Mouse (Mus musculus) testis, adult 2 months (tissue): ENCODE results near the gene U2af2.

ENCODE experiments used
- CTCF ChIP-seq: fragments of 200-500 bp; IDR thresholded peaks from 2 replicates; pipeline ENCODE4 v1.5.1; 2012; ENCODE audit warnings: low read depth, mild to moderate bottlenecking, inconsistent platforms, low read length, moderate library complexity; ENCODE audit not compliant: control insufficient read depth, insufficient read depth, insufficient replicate concordance
- POLR2A ChIP-seq: fragments of 200-500 bp; IDR thresholded peaks from 2 replicates; pipeline ENCODE4 v1.6.1; 2012; ENCODE audit warnings: low read depth, mild to moderate bottlenecking, inconsistent platforms, low read length, moderate library complexity; ENCODE audit not compliant: control insufficient read depth

DNA sequence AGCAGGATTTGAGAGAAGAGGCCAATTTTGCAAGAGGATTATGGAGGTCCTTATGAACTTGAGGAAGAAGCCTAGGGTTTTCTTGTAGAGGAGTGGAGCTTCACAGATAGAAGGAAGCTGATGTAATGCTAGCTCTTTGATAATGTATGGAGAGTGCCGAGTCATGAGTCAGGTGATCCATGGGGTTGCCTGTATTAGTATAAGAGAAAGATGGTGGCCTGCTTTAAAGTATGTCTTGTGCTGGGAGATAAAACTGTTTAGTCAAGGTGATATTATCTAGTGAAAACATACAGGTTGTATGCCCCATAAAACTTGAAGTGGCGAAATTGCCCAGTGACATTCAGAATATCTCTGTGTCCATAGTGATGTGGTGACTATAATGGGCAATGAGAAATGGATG is 15.0 kb downstream of the U2af2 start:
- no peak for TF ChIP-seq CTCF
- no peak for TF ChIP-seq POLR2A
